Mouse (Mus musculus): Measurements from ENCODE around the gene Swsap1. TPM values are rescaled to one million over a fixed set of nuclear protein-coding genes. Genes with fewer than 3 reads are reported as not detected.

Gene Swsap1
- polyA plus RNA-seq, 1 experiment from 2014 or later: 10.2 TPM

DNA sequence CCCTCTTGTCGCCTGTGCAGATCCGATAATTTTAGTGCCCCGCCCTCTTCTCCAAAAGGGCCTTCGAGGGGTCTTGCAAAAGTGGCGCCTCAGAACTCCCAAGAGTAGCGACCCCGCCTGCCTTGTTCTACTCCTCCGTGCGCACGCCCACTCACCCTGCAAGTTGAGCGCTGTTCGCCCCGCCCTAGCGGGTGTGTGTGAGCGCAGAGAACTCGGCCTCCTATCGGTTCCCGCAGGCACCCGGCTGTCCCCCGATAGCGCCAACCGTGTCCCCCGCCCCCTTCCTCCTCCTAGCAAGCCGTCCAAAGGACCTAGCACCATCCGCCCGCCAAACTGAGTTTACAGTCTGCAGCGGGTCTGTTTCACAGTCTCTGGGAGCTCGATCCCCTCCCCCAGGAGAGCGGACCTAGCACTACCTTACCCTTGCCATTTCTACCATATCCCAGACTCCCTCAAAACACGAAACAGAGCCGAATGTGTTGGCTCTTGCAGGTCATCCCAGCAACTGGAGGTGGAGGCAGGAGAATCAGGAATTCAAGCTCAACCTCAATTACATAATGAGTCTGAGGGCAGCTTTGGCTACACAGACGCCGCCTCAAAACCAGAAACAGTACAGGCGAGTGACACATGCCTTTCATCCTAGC, 7.0 kb downstream of the Swsap1 start:
- Histone ChIP-seq H3K27ac (ENCODE audit: low read depth) (peak overlapping the region; percentile 58), H3K4me3 (ENCODE audit: low read depth, low read length) (peak overlapping the region; percentile 45), H3K4me2 (peak overlapping the region; percentile 77), H3K36me3 (ENCODE audit: insufficient read depth) (no peaks in the 10 kb centered on the region; the same call in 1 of the 2 replicates), H3K9me3 (ENCODE audit: low read depth, low read length) (no peaks in the 10 kb centered on the region), H3K4me1 (ENCODE audit: insufficient read depth) (peaks cover 5% of the 10 kb centered on the region; the same call in 1 of the 2 replicates), H3K27me3 (ENCODE audit: insufficient read depth, low read length) (peaks cover 28% of the 10 kb centered on the region), H3K9ac (peak overlapping the region; percentile 46)
- peak; percentile 86 for DNase-seq
- peak; percentile 32; the same call in 1 of the 2 replicates for TF ChIP-seq CTCF (IDR thresholded peaks at IDR 0.05; ENCODE audit: low read depth)
- 3% methylated on average over 34 of the region's 34 CpGs for WGBS
- peak; percentile 85 for ATAC-seq (ENCODE audit: insufficient read depth)

DNA sequence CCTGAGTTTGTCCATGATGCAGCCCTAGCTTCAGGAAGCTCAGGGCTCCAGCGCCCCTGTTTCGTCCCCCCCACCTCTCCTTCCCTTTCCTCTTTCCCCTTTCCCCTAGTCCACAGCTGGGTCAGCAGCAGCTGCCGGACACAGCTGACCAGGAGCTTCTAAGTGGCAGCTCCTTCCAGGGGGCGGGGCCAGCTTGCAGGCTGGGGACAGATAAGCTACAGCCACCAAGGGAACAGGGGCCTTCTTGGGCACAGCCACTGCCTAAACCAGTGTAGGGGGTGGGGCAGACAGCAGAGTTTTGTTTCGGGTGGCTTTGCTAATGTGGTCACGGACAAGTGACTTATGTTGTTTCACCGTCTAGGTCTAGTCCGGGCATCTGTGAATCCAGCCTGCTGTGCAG, 7.9 kb downstream of the Swsap1 start, which contains the start of gene Epor:
Gene Epor (minus strand): TSS at position 90 of the 400 bp plus-strand sequence.
- Histone ChIP-seq H3K4me3 (ENCODE audit: low read depth, low read length) (peak within 1 kb of the TSS; percentile 45), H3K9ac (peak within 1 kb of the TSS; percentile 46), H3K27me3 (ENCODE audit: insufficient read depth, low read length) (peaks cover 28% of the 10 kb centered on the region), H3K27ac (ENCODE audit: low read depth) (peak within 1 kb of the TSS; percentile 58), H3K9me3 (ENCODE audit: low read depth, low read length) (no peaks in the 10 kb centered on the region), H3K4me2 (peak within 1 kb of the TSS; percentile 77), H3K4me1 (ENCODE audit: insufficient read depth) (peaks cover 5% of the 10 kb centered on the region; the same call in 1 of the 2 replicates), H3K36me3 (ENCODE audit: insufficient read depth) (no peaks in the 10 kb centered on the region)
- 11% methylated on average over 8 of the region's 8 CpGs for WGBS
- DNase-seq (peak; percentile 64), ATAC-seq (ENCODE audit: insufficient read depth) (peak; percentile 47)
- no peak for TF ChIP-seq CTCF (IDR thresholded peaks at IDR 0.05; ENCODE audit: low read depth)

DNA sequence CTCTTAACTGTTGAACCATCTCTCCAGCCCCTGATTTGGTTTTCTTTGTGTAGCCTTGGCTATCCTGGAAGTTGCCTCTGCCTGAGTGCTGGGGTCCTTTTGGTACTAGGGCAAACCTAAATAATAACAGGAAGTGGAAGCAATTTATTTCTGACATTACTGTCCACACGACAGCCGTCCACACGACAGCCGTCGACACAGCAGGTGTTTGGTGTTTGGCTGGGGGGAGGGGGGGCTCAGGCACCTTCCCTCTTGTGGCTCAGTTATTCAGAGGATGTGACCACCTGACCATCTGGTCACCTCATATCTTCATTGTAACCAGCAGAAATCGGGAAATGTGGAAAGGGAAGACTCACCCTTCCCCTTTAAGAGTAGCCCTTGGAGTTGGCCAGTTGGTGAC, 13.3 kb downstream of the Swsap1 start:
- no peaks in the 10 kb centered on the region for H3K36me3 ChIP-seq (ENCODE audit: insufficient read depth)
- TF ChIP-seq CTCF (IDR thresholded peaks at IDR 0.05; ENCODE audit: low read depth): no peak
- no peak overlapping the region for H3K9ac ChIP-seq
- H3K27ac ChIP-seq (ENCODE audit: low read depth): no peak overlapping the region
- no peak for DNase-seq
- H3K27me3 ChIP-seq (ENCODE audit: insufficient read depth, low read length): no peaks in the 10 kb centered on the region
- no peak for ATAC-seq (ENCODE audit: insufficient read depth)
- no peaks in the 10 kb centered on the region for H3K4me1 ChIP-seq (ENCODE audit: insufficient read depth)
- no peak overlapping the region for H3K4me3 ChIP-seq (ENCODE audit: low read depth, low read length)
- no peaks in the 10 kb centered on the region for H3K9me3 ChIP-seq (ENCODE audit: low read depth, low read length)
- H3K4me2 ChIP-seq: no peak overlapping the region
- 43% methylated on average over 6 of the region's 6 CpGs for WGBS

DNA sequence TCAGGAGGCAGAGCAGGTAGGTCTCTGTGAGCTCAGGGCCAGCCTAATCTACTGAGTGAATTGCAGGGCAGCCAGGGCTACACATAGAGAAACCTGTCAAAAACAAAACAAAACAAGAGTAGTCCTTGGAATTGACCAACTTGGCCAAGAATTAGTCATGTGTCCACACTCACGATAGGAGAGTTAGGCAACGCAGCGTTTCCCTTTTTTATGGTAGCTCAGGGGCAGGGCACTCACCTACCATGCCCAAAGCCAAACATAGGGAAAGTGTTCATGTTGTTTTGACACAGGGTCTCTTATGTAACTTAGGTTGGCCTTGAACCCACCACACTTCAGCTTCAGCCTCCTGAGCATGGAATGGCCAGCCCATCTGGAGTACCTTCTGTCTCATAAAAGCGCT, 13.7 kb downstream of the Swsap1 start:
- ATAC-seq (ENCODE audit: insufficient read depth): no peak
- no peak overlapping the region for H3K9ac ChIP-seq
- no peaks in the 10 kb centered on the region for H3K36me3 ChIP-seq (ENCODE audit: insufficient read depth)
- DNase-seq: no peak
- no peak overlapping the region for H3K27ac ChIP-seq (ENCODE audit: low read depth)
- no peak overlapping the region for H3K4me2 ChIP-seq
- no peaks in the 10 kb centered on the region for H3K4me1 ChIP-seq (ENCODE audit: insufficient read depth)
- no peaks in the 10 kb centered on the region for H3K27me3 ChIP-seq (ENCODE audit: insufficient read depth, low read length)
- TF ChIP-seq CTCF (IDR thresholded peaks at IDR 0.05; ENCODE audit: low read depth): no peak
- H3K4me3 ChIP-seq (ENCODE audit: low read depth, low read length): no peak overlapping the region
- no peaks in the 10 kb centered on the region for H3K9me3 ChIP-seq (ENCODE audit: low read depth, low read length)
- 80% methylated on average over 4 of the region's 4 CpGs for WGBS

DNA sequence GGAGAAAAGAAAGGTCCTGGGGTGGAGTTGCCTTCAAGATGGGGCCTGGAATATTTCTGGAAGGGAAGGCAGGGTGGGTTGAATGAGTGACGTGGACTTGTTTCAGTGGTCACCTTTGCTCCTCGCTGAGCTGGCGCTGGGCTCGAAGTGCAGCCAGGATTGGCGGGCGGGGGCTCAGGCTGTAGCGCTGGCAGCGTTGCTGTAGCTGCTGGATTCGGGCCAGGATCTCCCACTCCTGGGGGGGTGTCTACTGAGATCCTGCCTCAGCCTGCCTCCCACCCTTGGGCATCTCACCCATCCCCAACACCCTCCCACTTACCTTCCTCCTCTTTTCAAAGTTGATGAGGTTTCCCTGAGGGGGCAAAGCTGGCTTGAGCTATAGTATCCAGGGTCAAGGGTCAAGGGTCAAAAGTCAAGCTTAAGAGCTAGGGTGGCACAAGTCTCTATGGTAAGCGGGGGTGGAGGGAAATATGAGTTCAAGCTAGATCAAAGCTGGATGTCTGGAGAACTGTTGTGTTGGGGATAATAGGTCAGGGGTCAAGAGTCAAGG, 21.1 kb downstream of the Swsap1 start:
- TF ChIP-seq CTCF (IDR thresholded peaks at IDR 0.05; ENCODE audit: low read depth): no peak
- no peaks in the 10 kb centered on the region for H3K36me3 ChIP-seq (ENCODE audit: insufficient read depth)
- H3K4me3 ChIP-seq (ENCODE audit: low read depth, low read length): no peak overlapping the region
- H3K4me2 ChIP-seq: no peak overlapping the region
- H3K27ac ChIP-seq (ENCODE audit: low read depth): no peak overlapping the region
- no peak for DNase-seq
- no peaks in the 10 kb centered on the region for H3K27me3 ChIP-seq (ENCODE audit: insufficient read depth, low read length)
- no peak for ATAC-seq (ENCODE audit: insufficient read depth)
- no peaks in the 10 kb centered on the region for H3K4me1 ChIP-seq (ENCODE audit: insufficient read depth)
- 85% methylated on average over 10 of the region's 10 CpGs for WGBS
- H3K9me3 ChIP-seq (ENCODE audit: low read depth, low read length): no peaks in the 10 kb centered on the region
- H3K9ac ChIP-seq: no peak overlapping the region

DNA sequence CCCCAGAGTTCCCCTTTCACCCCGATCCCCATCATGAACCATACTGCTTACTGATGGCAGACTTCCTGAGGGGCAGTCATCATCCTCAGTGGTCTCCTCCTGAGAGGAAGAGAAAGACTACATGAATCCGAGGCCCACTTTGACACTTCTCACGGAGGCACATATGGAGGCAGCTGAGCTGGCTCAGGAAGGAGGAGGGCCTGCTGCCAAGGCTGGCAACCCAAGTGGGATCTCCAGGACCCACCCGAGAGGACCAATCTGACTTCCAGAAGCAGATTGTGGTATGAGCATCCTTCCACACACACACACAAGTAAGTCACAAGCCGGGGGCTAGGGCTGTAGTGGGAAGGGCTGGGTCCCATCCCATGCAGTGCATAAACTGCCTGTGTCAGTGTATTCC, 21.8 kb downstream of the Swsap1 start:
- Histone ChIP-seq H3K9ac (no peak overlapping the region), H3K27ac (ENCODE audit: low read depth) (no peak overlapping the region), H3K36me3 (ENCODE audit: insufficient read depth) (no peaks in the 10 kb centered on the region), H3K27me3 (ENCODE audit: insufficient read depth, low read length) (no peaks in the 10 kb centered on the region), H3K4me2 (no peak overlapping the region), H3K4me1 (ENCODE audit: insufficient read depth) (no peaks in the 10 kb centered on the region), H3K4me3 (ENCODE audit: low read depth, low read length) (no peak overlapping the region), H3K9me3 (ENCODE audit: low read depth, low read length) (no peaks in the 10 kb centered on the region)
- DNase-seq (no peak), ATAC-seq (ENCODE audit: insufficient read depth) (no peak)
- no peak for TF ChIP-seq CTCF (IDR thresholded peaks at IDR 0.05; ENCODE audit: low read depth)
- WGBS: 74% methylated on average over 5 of the region's 5 CpGs

DNA sequence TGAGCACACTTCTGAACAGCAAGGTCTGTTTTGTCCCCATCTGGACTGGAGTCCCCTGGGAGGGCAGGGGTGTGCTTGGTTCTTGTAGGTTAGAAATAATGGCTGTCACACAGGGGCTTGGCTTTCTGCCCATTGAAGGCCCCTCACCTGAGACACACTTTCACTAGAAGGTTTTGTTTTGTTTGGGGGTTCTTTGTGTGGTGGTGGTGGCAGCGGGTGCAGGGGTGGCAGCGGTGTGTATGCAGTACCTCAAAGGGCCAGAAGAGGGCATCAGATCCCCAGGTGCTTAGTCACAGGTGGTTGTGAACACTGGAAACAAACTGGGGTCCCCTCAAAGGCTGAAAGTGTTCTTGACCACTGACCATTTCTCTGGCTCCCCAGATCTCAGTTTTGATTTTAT, 22.4 kb downstream of the Swsap1 start:
- Histone ChIP-seq H3K27ac (ENCODE audit: low read depth) (no peak overlapping the region), H3K4me3 (ENCODE audit: low read depth, low read length) (no peak overlapping the region), H3K4me2 (no peak overlapping the region), H3K27me3 (ENCODE audit: insufficient read depth, low read length) (no peaks in the 10 kb centered on the region), H3K36me3 (ENCODE audit: insufficient read depth) (no peaks in the 10 kb centered on the region), H3K9ac (no peak overlapping the region), H3K4me1 (ENCODE audit: insufficient read depth) (no peaks in the 10 kb centered on the region), H3K9me3 (ENCODE audit: low read depth, low read length) (no peaks in the 10 kb centered on the region)
- TF ChIP-seq CTCF (IDR thresholded peaks at IDR 0.05; ENCODE audit: low read depth): peak; percentile 72
- ATAC-seq (ENCODE audit: insufficient read depth) (no peak), DNase-seq (no peak)
- 6% methylated on average over 2 of the region's 2 CpGs for WGBS

All from lung, embryonic 14.5 days (tissue).